Mouse (Mus musculus) cerebral cortex, adult 2 months (tissue): ENCODE data around the gene Shc2.

Experiments used
- WGBS: fragments of 180-500 bp; shearing (Covaris S2); methylation state at CpG from one replicate; pipeline ENCODE4 v1.1.7; 2018; 5-methylcytosine and 5-hydroxymethylcytosine counted together

The Shc2 gene

GRCm38 (mm10) chr10:79615860-79616259 lies 21.9 kb downstream of the Shc2 start:
- 12% methylated on average over 8 of the region's 8 CpGs for WGBS

- 79% methylated on average over 1 of the region's 1 CpGs for WGBS
Observed at GRCm38 (mm10) chr10:79614305-79614643, 23.4 kb downstream of the Shc2 start.

GRCm38 (mm10) chr10:79613578-79614304 lies 24.0 kb downstream of the Shc2 start, which contains the start of gene C2cd4c:
TSS of gene C2cd4c (minus strand) at chr10:79614025.
- WGBS: 2% methylated on average over 60 of the region's 60 CpGs

GRCm38 (mm10) chr10:79612192-79613135 lies 25.3 kb downstream of the Shc2 start:
- WGBS: 31% methylated on average over 51 of the region's 51 CpGs

- 55% methylated on average over 5 of the region's 5 CpGs for WGBS
Observed at GRCm38 (mm10) chr10:79611296-79611695, 26.4 kb downstream of the Shc2 start.

GRCm38 (mm10) chr10:79609276-79609675 lies 28.4 kb downstream of the Shc2 start:
- WGBS: 62% methylated on average over 3 of the region's 3 CpGs

GRCm38 (mm10) chr10:79607892-79608291 lies 29.8 kb downstream of the Shc2 start:
- 48% methylated on average over 2 of the region's 2 CpGs for WGBS

- 54% methylated on average over 4 of the region's 4 CpGs for WGBS
Observed at GRCm38 (mm10) chr10:79606537-79606936, 31.2 kb downstream of the Shc2 start.

- 57% methylated on average over 4 of the region's 4 CpGs for WGBS
Observed at GRCm38 (mm10) chr10:79597936-79598230, 39.8 kb downstream of the Shc2 start.

GRCm38 (mm10) chr10:79597051-79597935 lies 40.4 kb downstream of the Shc2 start:
- 16% methylated on average over 13 of the region's 13 CpGs for WGBS

GRCm38 (mm10) chr10:79595590-79595929 lies 42.2 kb downstream of the Shc2 start:
- WGBS: 56% methylated on average over 8 of the region's 8 CpGs

- 17% methylated on average over 17 of the region's 17 CpGs for WGBS
Observed at GRCm38 (mm10) chr10:79594872-79595589, 42.7 kb downstream of the Shc2 start.

- WGBS: 58% methylated on average over 6 of the region's 6 CpGs
Observed at GRCm38 (mm10) chr10:79594111-79594510, 43.6 kb downstream of the Shc2 start.

GRCm38 (mm10) chr10:79590702-79591101 lies 47.0 kb downstream of the Shc2 start:
- 96% methylated on average over 1 of the region's 1 CpGs for WGBS

- 80% methylated on average over 4 of the region's 4 CpGs for WGBS
Observed at GRCm38 (mm10) chr10:79587752-79588126, 50.0 kb downstream of the Shc2 start.

- 89% methylated on average over 5 of the region's 5 CpGs for WGBS
Observed at GRCm38 (mm10) chr10:79587061-79587751, 50.5 kb downstream of the Shc2 start, which contains the start of gene Theg. TSS of gene Theg (minus strand) at chr10:79587331.

GRCm38 (mm10) chr10:79586243-79586642 lies 51.5 kb downstream of the Shc2 start:
- 85% methylated on average over 8 of the region's 8 CpGs for WGBS

GRCm38 (mm10) chr10:79585723-79586122 lies 52.0 kb downstream of the Shc2 start:
- WGBS: 90% methylated on average over 5 of the region's 5 CpGs

GRCm38 (mm10) chr10:79585136-79585535 lies 52.6 kb downstream of the Shc2 start:
- 88% methylated on average over 6 of the region's 6 CpGs for WGBS

GRCm38 (mm10) chr10:79584426-79584825 lies 53.3 kb downstream of the Shc2 start:
- WGBS: 82% methylated on average over 9 of the region's 9 CpGs

- WGBS: 69% methylated on average over 7 of the region's 7 CpGs
Observed at GRCm38 (mm10) chr10:79584021-79584420, 53.7 kb downstream of the Shc2 start.
